Mouse (Mus musculus): Measurements from ENCODE around the gene Rpl3. TPM values are rescaled to one million over a fixed set of nuclear protein-coding genes. Genes with fewer than 3 reads are reported as not detected.
A peak's percentile ranks its signal among the peaks of the same experiment; 100 is the strongest.

Gene Rpl3
- total RNA-seq, 1 experiment from 2014 or later = 642 TPM

GRCm38 (mm10) chr15:80115256-80115655 lies 23.6 kb upstream of the Rpl3 start:
- DNase-seq = no peak

GRCm38 (mm10) chr15:80114414-80114813 lies 22.7 kb upstream of the Rpl3 start:
- DNase-seq = no peak

- no peak for DNase-seq
Measured at GRCm38 (mm10) chr15:80112499-80112898, 20.8 kb upstream of the Rpl3 start.

GRCm38 (mm10) chr15:80111436-80111835 lies 19.8 kb upstream of the Rpl3 start:
- DNase-seq = no peak

GRCm38 (mm10) chr15:80107575-80107974 lies 15.9 kb upstream of the Rpl3 start:
- DNase-seq = no peak

- no peak for DNase-seq
Measured at GRCm38 (mm10) chr15:80107143-80107542, 15.5 kb upstream of the Rpl3 start.

- DNase-seq = no peak
Measured at GRCm38 (mm10) chr15:80105490-80106410, 14.1 kb upstream of the Rpl3 start.

GRCm38 (mm10) chr15:80102495-80102894 lies 10.8 kb upstream of the Rpl3 start:
- no peak for DNase-seq

- DNase-seq = no peak
Measured at GRCm38 (mm10) chr15:80101503-80101902, 9.8 kb upstream of the Rpl3 start.

GRCm38 (mm10) chr15:80100871-80101270 lies 9.2 kb upstream of the Rpl3 start:
- DNase-seq = no peak

- DNase-seq = no peak
Measured at GRCm38 (mm10) chr15:80100196-80100595, 8.5 kb upstream of the Rpl3 start.

- no peak for DNase-seq
Measured at GRCm38 (mm10) chr15:80099477-80099876, 7.8 kb upstream of the Rpl3 start.

- DNase-seq = peak; percentile 43
Measured at GRCm38 (mm10) chr15:80098809-80099208, 7.1 kb upstream of the Rpl3 start.

- DNase-seq = no peak
Measured at GRCm38 (mm10) chr15:80097999-80098461, 6.4 kb upstream of the Rpl3 start.

GRCm38 (mm10) chr15:80096946-80097881 lies 5.5 kb upstream of the Rpl3 start:
- peak; percentile 71 for DNase-seq

GRCm38 (mm10) chr15:80096406-80096805 lies 4.7 kb upstream of the Rpl3 start:
- DNase-seq = no peak

- no peak for DNase-seq
Measured at GRCm38 (mm10) chr15:80095596-80095995, 3.9 kb upstream of the Rpl3 start.

GRCm38 (mm10) chr15:80094201-80094600 lies 2.5 kb upstream of the Rpl3 start:
- DNase-seq = no peak

GRCm38 (mm10) chr15:80092599-80092998 lies 931 bp upstream of the Rpl3 start:
- peak; percentile 46 for DNase-seq

GRCm38 (mm10) chr15:80092041-80092441 lies 373 bp upstream of the Rpl3 start:
- DNase-seq = no peak

GRCm38 (mm10) chr15:80090741-80091120 lies 937 bp downstream of the Rpl3 start:
- DNase-seq = peak; percentile 47

GRCm38 (mm10) chr15:80090155-80090554 lies 1.5 kb downstream of the Rpl3 start:
- DNase-seq = no peak

GRCm38 (mm10) chr15:80088637-80089036 lies 3.0 kb downstream of the Rpl3 start:
- peak; percentile 83 for DNase-seq
